Mouse (Mus musculus) kidney, embryonic 14.5 days (tissue): ENCODE results near the gene Phactr3. TPM values are rescaled to one million over a fixed set of nuclear protein-coding genes. Genes with fewer than 3 reads are reported as not detected.

Experiments
- polyA plus RNA-seq: library from polyadenylated mRNA; unstranded; fragments of >200 nt; fragmentation: Nextera tagmentation; extraction: Ambion mirVana; gene quantifications from 2 replicates; pipeline ENCODE4 v1.2.1, GENCODE M21; 2014

Gene Phactr3
- polyA plus RNA-seq, 1 experiment from 2014 or later: 0.95 TPM

Other genes with a start within 250 kb of the Phactr3 start
- 3.8 and 5.2 TPM in 2 replicates for gene Gm14327, start 221.9 kb upstream of the Phactr3 start, polyA plus RNA-seq
- 0.81 and 1.6 TPM in 2 replicates for gene Zfp972, start 193.4 kb upstream of the Phactr3 start, polyA plus RNA-seq
- gene Gm14326, start 161.7 kb upstream of the Phactr3 start, polyA plus RNA-seq: 16.1 and 20.5 TPM in 2 replicates
- 12.5 and 17.0 TPM in 2 replicates for gene Zfp971, start 95.7 kb upstream of the Phactr3 start, polyA plus RNA-seq
- 16.2 and 22.7 TPM in 2 replicates for gene Zfp931, start 40.5 kb upstream of the Phactr3 start, polyA plus RNA-seq